Comparison of ENCODE assay signal across 9 mouse cellular contexts in the genomic region with DNA sequence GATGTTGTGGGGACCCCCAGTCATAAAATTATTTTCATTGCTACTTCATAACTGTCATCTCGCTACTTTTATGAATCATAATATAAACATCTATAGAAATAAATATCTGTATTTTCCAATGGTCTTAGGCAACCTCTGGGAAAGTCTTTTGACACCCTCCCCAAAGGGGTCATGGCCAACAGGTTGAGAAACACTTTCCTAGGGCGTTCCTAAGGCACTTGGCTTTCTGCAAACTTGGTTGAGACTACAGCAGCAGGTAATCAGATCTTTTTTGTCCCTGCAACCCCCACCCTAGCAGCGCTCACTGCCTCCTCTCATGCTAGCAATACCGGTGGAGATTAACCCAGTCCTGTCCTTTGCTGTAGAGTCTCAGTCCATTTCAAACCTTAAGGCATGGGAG. TPM values are rescaled to one million over a fixed set of nuclear protein-coding genes. Genes with fewer than 3 reads are reported as not detected.
A peak's percentile ranks its signal among the peaks of the same experiment; 100 is the strongest.
DNase-seq lines count a peak whose midpoint lies in the region; ATAC-seq and TF ChIP-seq lines count a peak whose summit lies in the region.
"Had no signal": no experiment of that assay in that cellular context is flagged by ENCODE, and none has a peak within 500 bp of the region (broad histone marks: within the 10 kb centered on the region; RNA-seq: fewer than 3 reads in every experiment).

No protein-coding gene starts in this region.

- H3K27ac ChIP-seq in kidney, postnatal 0 days, result no peak overlapping the region
- H3K27ac ChIP-seq in forebrain, embryonic 13.5 days, result no peak overlapping the region
- H3K27ac ChIP-seq in limb, embryonic 10.5 days, result peak overlapping the region; percentile 78; the same call in 1 of the 2 replicates
- H3K27ac ChIP-seq in neural tube, embryonic 12.5 days, result no peak overlapping the region

- H3K4me2 ChIP-seq in kidney, postnatal 0 days (ENCODE audit: low read length), result peak overlapping the region; percentile 71
- peak overlapping the region; percentile 62 for H3K4me2 ChIP-seq in forebrain, embryonic 13.5 days
- H3K4me2 ChIP-seq in neural tube, embryonic 12.5 days (replicated peaks), result peak overlapping the region; percentile 69

- no peak for TF ChIP-seq CTCF in kidney, postnatal 0 days (IDR thresholded peaks at IDR 0.05; ENCODE audit: low read depth)

- H3K4me1 ChIP-seq in kidney, postnatal 0 days (replicated peaks; ENCODE audit: insufficient read depth, low read length), result 0 out of 2 replicates have a peak, but pooled peaks cover 3% of the 10 kb centered on the region
- H3K4me1 ChIP-seq in forebrain, embryonic 13.5 days, result peaks cover 7% of the 10 kb centered on the region
- H3K4me1 ChIP-seq in limb, embryonic 10.5 days, result peaks cover 25% of the 10 kb centered on the region
- H3K4me1 ChIP-seq in neural tube, embryonic 12.5 days, result peaks cover 17% of the 10 kb centered on the region

- no peak for ATAC-seq in kidney, postnatal 0 days (replicated peaks; ENCODE audit: low FRiP score, low read depth)
- ATAC-seq in forebrain, embryonic 13.5 days, result no peak
- ATAC-seq in neural tube, embryonic 12.5 days (ENCODE audit: low FRiP score, low read depth), result no peak
- no peak for ATAC-seq in monocyte, adult 5-6 weeks (replicated peaks; ENCODE audit: insufficient number of reproducible peaks, low FRiP score, low TSS enrichment, poor library complexity, severe bottlenecking)
- ATAC-seq: inflammation-experienced regulatory T-cells, adult 6 months had no signal

- no peak for DNase-seq in kidney, postnatal 0 days (ENCODE audit: low spot score)
- no peak for DNase-seq in kidney, postnatal 25 days
- DNase-seq in limb, embryonic 10.5 days (ENCODE audit: low spot score), result no peak
- DNase-seq in urinary bladder, adult 18-20 months (ENCODE audit: low spot score in 2 of 2), result no peak
- no peak for DNase-seq in B cell, adult 2 months

- H3K9ac ChIP-seq in kidney, postnatal 0 days (ENCODE audit: low read depth, low read length), result 0 out of 2 replicates have a peak overlapping the region, but pooled peaks have one; percentile 49
- no peak overlapping the region for H3K9ac ChIP-seq in forebrain, embryonic 13.5 days
- H3K9ac ChIP-seq in neural tube, embryonic 12.5 days, result no peak overlapping the region

- no peaks in the 10 kb centered on the region for H3K9me3 ChIP-seq in kidney, postnatal 0 days (replicated peaks; ENCODE audit: low read length)
- H3K9me3 ChIP-seq in forebrain, embryonic 13.5 days (replicated peaks), result no peaks in the 10 kb centered on the region
- no peaks in the 10 kb centered on the region for H3K9me3 ChIP-seq in limb, embryonic 10.5 days (replicated peaks)
- H3K9me3 ChIP-seq in neural tube, embryonic 12.5 days, result no peaks in the 10 kb centered on the region

- H3K4me3 ChIP-seq in kidney, postnatal 0 days (replicated peaks; ENCODE audit: low read depth, low read length), result peak overlapping the region; percentile 24
- H3K4me3 ChIP-seq in forebrain, embryonic 13.5 days, result no peak overlapping the region
- peak overlapping the region; percentile 54 for H3K4me3 ChIP-seq in limb, embryonic 10.5 days
- no peak overlapping the region for H3K4me3 ChIP-seq in neural tube, embryonic 12.5 days

- WGBS in kidney, postnatal 0 days, result 36% methylated on average over 4 of the region's 4 CpGs
- WGBS in forebrain, embryonic 13.5 days, result 49% methylated on average over 4 of the region's 4 CpGs
- WGBS in limb, embryonic 10.5 days, result 48% methylated on average over 4 of the region's 4 CpGs
- WGBS in neural tube, embryonic 12.5 days, result 52% methylated on average over 4 of the region's 4 CpGs

- no peaks in the 10 kb centered on the region for H3K27me3 ChIP-seq in kidney, postnatal 0 days (ENCODE audit: insufficient read depth, low read length)
- peaks cover 14% of the 10 kb centered on the region for H3K27me3 ChIP-seq in forebrain, embryonic 13.5 days
- peaks cover 28% of the 10 kb centered on the region for H3K27me3 ChIP-seq in limb, embryonic 10.5 days (ENCODE audit: low read depth, poor library complexity, severe bottlenecking)
- peaks cover 14% of the 10 kb centered on the region for H3K27me3 ChIP-seq in neural tube, embryonic 12.5 days (replicated peaks)

- no peaks in the 10 kb centered on the region for H3K36me3 ChIP-seq in kidney, postnatal 0 days (ENCODE audit: insufficient read depth, low read length)
- peaks cover 16% of the 10 kb centered on the region for H3K36me3 ChIP-seq in forebrain, embryonic 13.5 days (ENCODE audit: poor library complexity, severe bottlenecking)
- peaks cover 12% of the 10 kb centered on the region for H3K36me3 ChIP-seq in limb, embryonic 10.5 days
- H3K36me3 ChIP-seq in neural tube, embryonic 12.5 days, result peaks cover 14% of the 10 kb centered on the region

RNA-seq across cellular contexts. Expression of a gene that starts 8.1 kb away (rescaled TPM):
- 2.4 and 2.9 TPM in 2 replicates for polyA plus RNA-seq in kidney, postnatal 0 days (2015; fragmentation: Nextera tagmentation; extraction: Ambion mirVana)
- 1.5 and 1.8 TPM in 2 replicates for polyA plus RNA-seq in forebrain, embryonic 13.5 days (2015; fragmentation: Nextera tagmentation; extraction: Ambion mirVana)
- 1.5 and 1.7 TPM in 2 replicates for polyA plus RNA-seq in limb, embryonic 10.5 days (2016; fragmentation: Nextera tagmentation; extraction: Ambion mirVana)
- 3.0 and 3.5 TPM in 2 replicates for polyA plus RNA-seq in neural tube, embryonic 12.5 days (2016; fragmentation: Nextera tagmentation; extraction: Ambion mirVana)
- total RNA-seq in monocyte, adult 5-6 weeks (2017), result 101 to 207 TPM (median 172 TPM) in 3 replicates

RNA-seq across cellular contexts. Expression of a gene that starts 37.5 kb away (rescaled TPM):
- 6.1 and 6.9 TPM in 2 replicates for polyA plus RNA-seq in kidney, postnatal 0 days (2015; fragmentation: Nextera tagmentation; extraction: Ambion mirVana)
- 11.0 and 12.8 TPM in 2 replicates for polyA plus RNA-seq in forebrain, embryonic 13.5 days (2015; fragmentation: Nextera tagmentation; extraction: Ambion mirVana)
- 5.3 and 7.3 TPM in 2 replicates for polyA plus RNA-seq in limb, embryonic 10.5 days (2016; fragmentation: Nextera tagmentation; extraction: Ambion mirVana)
- 12.4 and 13.7 TPM in 2 replicates for polyA plus RNA-seq in neural tube, embryonic 12.5 days (2016; fragmentation: Nextera tagmentation; extraction: Ambion mirVana)
- 6.5 to 10.0 TPM (median 8.9 TPM) in 3 replicates for total RNA-seq in monocyte, adult 5-6 weeks (2017)

RNA-seq across cellular contexts. Expression of a gene that starts 44.7 kb away (rescaled TPM):
- polyA plus RNA-seq in kidney, postnatal 0 days (2015; fragmentation: Nextera tagmentation; extraction: Ambion mirVana), result 32.1 and 33.4 TPM in 2 replicates
- polyA plus RNA-seq in forebrain, embryonic 13.5 days (2015; fragmentation: Nextera tagmentation; extraction: Ambion mirVana), result 23.3 and 24.4 TPM in 2 replicates
- polyA plus RNA-seq in limb, embryonic 10.5 days (2016; fragmentation: Nextera tagmentation; extraction: Ambion mirVana), result 44.5 and 48.3 TPM in 2 replicates
- polyA plus RNA-seq in neural tube, embryonic 12.5 days (2016; fragmentation: Nextera tagmentation; extraction: Ambion mirVana), result 22.3 and 22.9 TPM in 2 replicates
- 2.5 to 6.9 TPM (median 6.3 TPM) in 3 replicates for total RNA-seq in monocyte, adult 5-6 weeks (2017)

Comparison
In these comparisons a context has a peak if more than half of its experiments do, and no peak if none do; other contexts are left out.
1. H3K4me3 ChIP-seq: peak in kidney, postnatal 0 days (single experiment) and limb, embryonic 10.5 days (single experiment); none in forebrain, embryonic 13.5 days (single experiment) and neural tube, embryonic 12.5 days (single experiment).
2. Peak in every context shown above with its lines, with median percentiles within 50 percentile points of each other: H3K4me2 ChIP-seq.